Mouse (Mus musculus) 416B (cell line): ENCODE data around the gene Ift52.
A peak's percentile ranks its signal among the peaks of the same experiment; 100 is the strongest.

Source experiments
- DNase-seq: peaks from one replicate; pipeline ENCODE4 v3.0.0; 2011; ENCODE audit warnings: low read depth

Gene Ift52

GRCm38 (mm10) chr2:163016916-163017743, at the start of gene Ift52:
Ift52 (plus strand) TSS chr2:163017354.
- peak; percentile 89 for DNase-seq

- DNase-seq, result peak; percentile 32
Measured at GRCm38 (mm10) chr2:162968357-162968756, 48.8 kb upstream of the Ift52 start.

- DNase-seq, result no peak
Measured at GRCm38 (mm10) chr2:162969101-162969500, 48.1 kb upstream of the Ift52 start.

GRCm38 (mm10) chr2:162970896-162971295, 46.3 kb upstream of the Ift52 start:
- no peak for DNase-seq

GRCm38 (mm10) chr2:162972752-162973151, 44.4 kb upstream of the Ift52 start:
- DNase-seq, result peak; percentile 47

GRCm38 (mm10) chr2:162973206-162973605, 43.9 kb upstream of the Ift52 start:
- DNase-seq, result no peak

- no peak for DNase-seq
Measured at GRCm38 (mm10) chr2:162973637-162974036, 43.5 kb upstream of the Ift52 start.

GRCm38 (mm10) chr2:162975157-162975775, 41.9 kb upstream of the Ift52 start:
- DNase-seq, result no peak

GRCm38 (mm10) chr2:162976001-162976400, 41.2 kb upstream of the Ift52 start:
- DNase-seq, result no peak

- no peak for DNase-seq
Measured at GRCm38 (mm10) chr2:162984381-162984780, 32.8 kb upstream of the Ift52 start.

GRCm38 (mm10) chr2:162985923-162986322, 31.2 kb upstream of the Ift52 start:
- no peak for DNase-seq

GRCm38 (mm10) chr2:162986764-162987163, 30.4 kb upstream of the Ift52 start:
- DNase-seq, result no peak

GRCm38 (mm10) chr2:162987218-162987617, 29.9 kb upstream of the Ift52 start, which contains the start of gene Sgk2:
Sgk2 (plus strand) TSS chr2:162987330.
- no peak for DNase-seq

GRCm38 (mm10) chr2:162988235-162988634, 28.9 kb upstream of the Ift52 start:
- no peak for DNase-seq

GRCm38 (mm10) chr2:162991394-162992083, 25.6 kb upstream of the Ift52 start:
- no peak for DNase-seq

- no peak for DNase-seq
Measured at GRCm38 (mm10) chr2:162992084-162992437, 25.1 kb upstream of the Ift52 start.

- no peak for DNase-seq
Measured at GRCm38 (mm10) chr2:162993881-162994616, 23.1 kb upstream of the Ift52 start.

GRCm38 (mm10) chr2:162998528-162999230, 18.5 kb upstream of the Ift52 start:
- peak; percentile 70 for DNase-seq

- peak; percentile 59 for DNase-seq
Measured at GRCm38 (mm10) chr2:162999744-163000143, 17.4 kb upstream of the Ift52 start.

GRCm38 (mm10) chr2:163001071-163001470, 16.1 kb upstream of the Ift52 start:
- no peak for DNase-seq

GRCm38 (mm10) chr2:163007299-163007698, 9.9 kb upstream of the Ift52 start:
- no peak for DNase-seq

GRCm38 (mm10) chr2:163031289-163031688, 14.1 kb downstream of the Ift52 start:
- DNase-seq, result no peak
